Mouse (Mus musculus): ENCODE measurements at regions not wholly inside any gene's neighbourhood (a gene's known extent, or its start where the extent isn't known, plus 50 kb on each side); places are given as distances from the start of the nearest gene placed in this dataset.

DNA sequence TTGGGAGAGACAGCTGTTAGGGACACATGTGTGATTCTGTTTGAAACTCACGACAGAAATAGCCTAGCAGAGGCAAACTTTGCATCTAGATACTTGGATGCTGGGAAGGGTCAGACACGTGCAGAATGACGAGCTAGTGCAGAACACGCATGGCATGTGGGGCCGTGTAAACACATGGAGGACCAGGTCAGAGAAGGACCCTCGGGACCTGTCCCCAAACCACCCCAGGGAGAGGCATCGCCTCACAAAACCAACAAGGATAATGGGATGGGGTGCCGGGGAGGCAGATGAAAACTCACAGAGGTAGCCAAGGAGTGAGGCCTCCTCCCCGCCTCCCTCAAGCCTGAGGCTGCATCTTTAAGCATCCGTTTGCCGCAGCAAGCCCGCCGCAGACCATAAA is 159.6 kb downstream of the Utp6 start:
- Histone ChIP-seq H3K27me3 (ENCODE audit: insufficient read depth, low read length) (no peaks in the 10 kb centered on the region; the same call in none of the 2 replicates), H3K4me1 (ENCODE audit: insufficient read depth, low read depth, low read length) (no peaks in the 10 kb centered on the region), H3K36me3 (replicated peaks) (no peaks in the 10 kb centered on the region), H3K9me3 (replicated peaks) (peaks cover 5% of the 10 kb centered on the region), H3K4me3 (ENCODE audit: low read depth, low read length) (no peak overlapping the region)
- ATAC-seq (ENCODE audit: extremely low read depth, insufficient number of reproducible peaks, low FRiP score, poor library complexity, severe bottlenecking) (no peak), DNase-seq (ENCODE audit: low spot score) (no peak)
- TF ChIP-seq CTCF (IDR thresholded peaks at IDR 0.05; ENCODE audit: low read depth, low read length) = no peak

DNA sequence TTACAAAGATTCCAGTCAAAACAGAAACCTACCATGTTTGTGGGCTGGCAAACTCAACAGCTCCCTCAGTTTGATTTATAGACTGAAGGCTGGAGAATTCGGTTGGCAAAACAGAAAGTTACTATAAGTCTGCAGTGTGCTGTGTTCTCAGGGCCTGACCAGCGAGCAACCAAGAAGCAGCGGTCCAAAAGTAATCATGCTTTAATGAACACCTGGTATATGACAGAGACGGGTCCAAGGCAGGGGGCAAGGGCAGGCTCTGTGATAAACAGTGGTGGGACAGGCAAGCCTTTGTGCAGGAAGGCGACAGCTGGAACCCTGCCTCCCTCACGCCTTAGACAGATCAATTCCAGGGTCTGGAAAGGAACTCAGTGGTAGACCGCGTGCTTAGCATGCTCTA is 161.9 kb downstream of the Utp6 start:
- ATAC-seq (ENCODE audit: extremely low read depth, insufficient number of reproducible peaks, low FRiP score, poor library complexity, severe bottlenecking) = no peak
- H3K27me3 ChIP-seq (ENCODE audit: insufficient read depth, low read length) = peaks cover 11% of the 10 kb centered on the region
- TF ChIP-seq GATA2 (IDR thresholded peaks at IDR 0.05; ENCODE audit: borderline replicate concordance, low read depth, low read length) (no peak), POLR2AphosphoS5 (IDR thresholded peaks at IDR 0.05; ENCODE audit: insufficient replicate concordance, low read depth, low read length) (no peak)

DNA sequence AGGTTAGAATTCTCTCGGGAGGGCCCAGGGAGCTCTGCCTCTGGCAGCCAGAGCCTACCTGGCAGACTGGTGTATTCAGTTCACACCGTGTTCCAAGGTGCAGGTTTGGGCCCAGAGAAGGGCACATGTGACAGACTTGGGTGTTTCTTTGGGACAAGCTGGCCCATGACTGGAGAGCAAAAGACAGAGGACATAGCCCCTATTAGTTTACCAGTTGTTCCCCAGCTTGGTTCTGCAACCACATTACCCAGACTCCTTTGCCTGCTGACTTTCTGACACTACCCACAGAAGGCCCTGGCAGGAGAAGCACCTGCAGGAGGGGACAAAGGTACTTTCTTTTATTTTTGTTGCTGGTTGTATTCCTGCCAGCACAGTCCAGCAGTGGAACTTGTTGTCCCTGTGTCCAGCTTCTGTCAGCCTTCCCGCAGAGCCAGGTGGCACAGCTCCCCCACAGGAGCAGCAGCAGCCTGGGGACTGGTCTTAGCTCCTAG is 173.9 kb downstream of the Utp6 start:
- Histone ChIP-seq H3K9me3 (replicated peaks) (no peaks in the 10 kb centered on the region), H3K27me3 (ENCODE audit: insufficient read depth, low read length) (peaks cover 18% of the 10 kb centered on the region), H3K4me1 (ENCODE audit: insufficient read depth, low read depth, low read length) (no peaks in the 10 kb centered on the region), H3K36me3 (replicated peaks) (no peaks in the 10 kb centered on the region), H3K4me3 (ENCODE audit: low read depth, low read length) (no peak overlapping the region)
- ATAC-seq (ENCODE audit: extremely low read depth, insufficient number of reproducible peaks, low FRiP score, poor library complexity, severe bottlenecking) (no peak), DNase-seq (ENCODE audit: low spot score) (no peak)
- no peak for TF ChIP-seq GATA2 (IDR thresholded peaks at IDR 0.05; ENCODE audit: borderline replicate concordance, low read depth, low read length)
- TF ChIP-seq POLR2AphosphoS5 (IDR thresholded peaks at IDR 0.05; ENCODE audit: insufficient replicate concordance, low read depth, low read length) = no peak

More for the DNA sequence above, 161.9 kb downstream of the Utp6 start:
- no peak overlapping the region for H3K4me3 ChIP-seq (ENCODE audit: low read depth, low read length)
- H3K4me1 ChIP-seq (ENCODE audit: insufficient read depth, low read depth, low read length) = no peaks in the 10 kb centered on the region
- H3K36me3 ChIP-seq (replicated peaks) = no peaks in the 10 kb centered on the region
- H3K9me3 ChIP-seq (replicated peaks) = peaks cover 4% of the 10 kb centered on the region
- DNase-seq (ENCODE audit: low spot score) = no peak

DNA sequence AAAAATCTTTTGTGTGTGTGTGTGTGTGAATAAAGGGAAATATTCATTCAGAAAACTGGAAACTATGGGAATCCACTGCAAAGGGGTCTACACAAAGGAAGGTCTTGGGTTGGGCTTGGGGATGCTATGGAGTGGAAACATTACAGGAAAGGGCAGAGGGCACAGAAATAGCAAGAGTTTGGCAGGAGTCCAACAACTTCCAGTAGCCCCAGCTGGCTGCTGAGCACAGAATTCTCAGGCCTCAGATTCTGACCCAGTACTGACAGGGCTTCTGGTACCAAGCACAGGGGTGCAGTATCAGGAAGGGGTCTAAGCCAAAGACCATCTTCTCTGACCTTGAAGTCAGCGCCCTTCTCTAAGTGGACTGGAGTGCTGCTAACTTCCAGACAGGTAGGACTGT is 174.4 kb downstream of the Utp6 start:
- no peaks in the 10 kb centered on the region for H3K4me1 ChIP-seq (ENCODE audit: insufficient read depth, low read depth, low read length)
- H3K36me3 ChIP-seq (replicated peaks) = no peaks in the 10 kb centered on the region
- peaks cover 18% of the 10 kb centered on the region for H3K27me3 ChIP-seq (ENCODE audit: insufficient read depth, low read length)
- no peak overlapping the region for H3K4me3 ChIP-seq (ENCODE audit: low read depth, low read length)
- DNase-seq (ENCODE audit: low spot score) (no peak), ATAC-seq (ENCODE audit: extremely low read depth, insufficient number of reproducible peaks, low FRiP score, poor library complexity, severe bottlenecking) (no peak)
- H3K9me3 ChIP-seq (replicated peaks) = no peaks in the 10 kb centered on the region
- TF ChIP-seq GATA2 (IDR thresholded peaks at IDR 0.05; ENCODE audit: borderline replicate concordance, low read depth, low read length) = no peak
- TF ChIP-seq CTCF (IDR thresholded peaks at IDR 0.05; ENCODE audit: low read depth, low read length) = no peak
- no peak for TF ChIP-seq GATA1 (IDR thresholded peaks at IDR 0.05; ENCODE audit: borderline replicate concordance, low read length)
- no peak for TF ChIP-seq POLR2AphosphoS5 (IDR thresholded peaks at IDR 0.05; ENCODE audit: insufficient replicate concordance, low read depth, low read length)
- TF ChIP-seq TAL1 (conservative IDR thresholded peaks at IDR 0.05; ENCODE audit: low read depth, low read length) = no peak

DNA sequence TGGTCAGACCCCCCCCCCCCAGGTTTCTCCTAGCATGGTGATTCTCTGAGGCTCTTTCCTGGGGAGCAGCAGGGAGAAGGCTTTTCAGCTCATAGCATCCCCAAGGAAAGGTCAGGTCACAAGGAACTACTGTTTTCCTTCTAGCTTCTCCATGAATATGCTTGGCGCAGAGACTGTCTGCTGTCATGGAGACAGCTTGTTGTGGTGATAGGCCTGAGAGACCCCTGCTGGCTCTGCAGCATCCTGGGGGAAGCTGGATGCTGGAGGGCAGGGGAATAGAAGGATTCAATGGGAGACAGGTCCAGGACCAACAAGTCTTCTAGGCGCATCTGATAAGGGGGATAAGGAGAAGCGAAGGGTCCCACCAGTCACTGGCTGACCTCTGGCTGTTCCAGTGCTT is 178.1 kb downstream of the Utp6 start:
- Histone ChIP-seq H3K4me3 (ENCODE audit: low read depth, low read length) (no peak overlapping the region), H3K27me3 (ENCODE audit: insufficient read depth, low read length) (peaks cover 15% of the 10 kb centered on the region), H3K9me3 (replicated peaks) (no peaks in the 10 kb centered on the region), H3K4me1 (ENCODE audit: insufficient read depth, low read depth, low read length) (no peaks in the 10 kb centered on the region), H3K36me3 (replicated peaks) (no peaks in the 10 kb centered on the region)
- DNase-seq (ENCODE audit: low spot score) (no peak), ATAC-seq (ENCODE audit: extremely low read depth, insufficient number of reproducible peaks, low FRiP score, poor library complexity, severe bottlenecking) (no peak)
- TF ChIP-seq CTCF (IDR thresholded peaks at IDR 0.05; ENCODE audit: low read depth, low read length) (no peak), POLR2AphosphoS5 (IDR thresholded peaks at IDR 0.05; ENCODE audit: insufficient replicate concordance, low read depth, low read length) (no peak), GATA1 (IDR thresholded peaks at IDR 0.05; ENCODE audit: borderline replicate concordance, low read length) (no peak), TAL1 (conservative IDR thresholded peaks at IDR 0.05; ENCODE audit: low read depth, low read length) (no peak), GATA2 (IDR thresholded peaks at IDR 0.05; ENCODE audit: borderline replicate concordance, low read depth, low read length) (no peak)

DNA sequence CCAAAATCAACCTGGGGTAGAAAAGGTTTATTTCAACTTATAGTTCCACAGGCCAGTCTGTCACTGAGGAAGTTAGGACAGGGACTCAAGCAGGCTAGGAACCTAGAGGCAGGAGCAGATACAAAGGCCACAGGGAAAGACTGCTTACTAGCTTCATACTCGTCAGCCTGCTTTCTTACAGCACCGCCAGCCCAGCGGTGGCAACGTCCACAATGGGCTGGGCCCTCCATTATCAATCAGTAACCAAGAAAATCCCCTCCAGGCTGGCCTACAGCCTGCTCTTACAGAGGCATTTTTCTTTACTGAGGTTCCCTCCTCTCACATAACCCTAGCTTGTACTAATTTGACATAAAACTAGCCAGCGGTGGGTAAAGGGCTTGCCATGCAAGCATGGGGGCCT is 180.2 kb downstream of the Utp6 start:
- H3K4me1 ChIP-seq (ENCODE audit: insufficient read depth, low read depth, low read length) = no peaks in the 10 kb centered on the region
- TF ChIP-seq CTCF (IDR thresholded peaks at IDR 0.05; ENCODE audit: low read depth, low read length) (no peak), TAL1 (conservative IDR thresholded peaks at IDR 0.05; ENCODE audit: low read depth, low read length) (no peak), POLR2AphosphoS5 (IDR thresholded peaks at IDR 0.05; ENCODE audit: insufficient replicate concordance, low read depth, low read length) (no peak), GATA1 (IDR thresholded peaks at IDR 0.05; ENCODE audit: borderline replicate concordance, low read length) (no peak), GATA2 (IDR thresholded peaks at IDR 0.05; ENCODE audit: borderline replicate concordance, low read depth, low read length) (no peak)
- no peaks in the 10 kb centered on the region for H3K9me3 ChIP-seq (replicated peaks)
- no peak overlapping the region for H3K4me3 ChIP-seq (ENCODE audit: low read depth, low read length)
- peaks cover 8% of the 10 kb centered on the region for H3K27me3 ChIP-seq (ENCODE audit: insufficient read depth, low read length)
- H3K36me3 ChIP-seq (replicated peaks) = no peaks in the 10 kb centered on the region
- DNase-seq (ENCODE audit: low spot score) (no peak), ATAC-seq (ENCODE audit: extremely low read depth, insufficient number of reproducible peaks, low FRiP score, poor library complexity, severe bottlenecking) (no peak)

DNA sequence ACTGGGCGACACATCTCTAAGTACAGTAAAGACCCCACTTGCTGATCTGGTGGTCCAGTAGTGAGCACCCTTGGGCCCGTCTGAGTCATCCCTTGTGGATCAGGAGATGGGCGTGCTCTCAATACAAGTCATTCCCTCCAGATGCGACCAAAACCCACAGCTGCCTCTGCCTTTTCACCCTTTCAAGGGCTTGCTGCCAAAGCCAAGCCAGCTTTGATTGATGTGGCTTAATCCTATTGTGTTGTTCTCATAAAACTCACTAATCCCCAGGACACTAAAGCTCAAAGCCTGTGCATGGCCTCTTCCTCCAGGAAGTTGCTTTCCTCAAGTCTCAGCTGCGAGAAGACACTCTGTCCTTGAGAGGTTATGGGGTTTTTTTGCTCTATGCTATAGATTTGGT is 182.4 kb downstream of the Utp6 start:
- Histone ChIP-seq H3K4me1 (ENCODE audit: insufficient read depth, low read depth, low read length) (no peaks in the 10 kb centered on the region), H3K4me3 (ENCODE audit: low read depth, low read length) (no peak overlapping the region), H3K27me3 (ENCODE audit: insufficient read depth, low read length) (peaks cover 7% of the 10 kb centered on the region; the same call in 1 of the 2 replicates), H3K36me3 (replicated peaks) (no peaks in the 10 kb centered on the region), H3K9me3 (replicated peaks) (no peaks in the 10 kb centered on the region)
- TF ChIP-seq TAL1 (conservative IDR thresholded peaks at IDR 0.05; ENCODE audit: low read depth, low read length) = no peak
- no peak for TF ChIP-seq POLR2AphosphoS5 (IDR thresholded peaks at IDR 0.05; ENCODE audit: insufficient replicate concordance, low read depth, low read length)
- ATAC-seq (ENCODE audit: extremely low read depth, insufficient number of reproducible peaks, low FRiP score, poor library complexity, severe bottlenecking) = no peak
- DNase-seq (ENCODE audit: low spot score) = no peak

Measured in G1E (cell line).